Mouse (Mus musculus) liver, adult 2 months (tissue): Measurements from ENCODE around the gene Musk. TPM values are rescaled to one million over a fixed set of nuclear protein-coding genes. Genes with fewer than 3 reads are reported as not detected.

Experiments
- DNase-seq: peaks from one replicate; pipeline ENCODE4 v3.0.0-alpha.2; 2011; ENCODE audit warnings: low read depth, low spot score; ENCODE audit errors: extremely low read depth
- H3K27ac ChIP-seq: fragments of 200-500 bp; replicated peaks from 2 replicates; pipeline ENCODE4 v1.5.1; 2012; ENCODE audit warnings: low read depth, mild to moderate bottlenecking, control low read depth, inconsistent platforms, low read length; ENCODE audit not compliant: insufficient read depth
- H3K27me3 ChIP-seq: fragments of 200-500 bp; 2 replicates; pipeline ENCODE4 v1.6.1; 2012; ENCODE audit warnings: mild to moderate bottlenecking, moderate library complexity, low read length, inconsistent platforms; ENCODE audit not compliant: control insufficient read depth, insufficient read depth
- H3K36me3 ChIP-seq: fragments of 200-500 bp; 2 replicates; pipeline ENCODE4 v1.6.1; 2012; ENCODE audit warnings: low read length, inconsistent platforms; ENCODE audit not compliant: control insufficient read depth, insufficient read depth
- H3K4me1 ChIP-seq: fragments of 200-500 bp; 2 replicates; pipeline ENCODE4 v1.6.1; 2011; ENCODE audit warnings: low read length; ENCODE audit not compliant: control insufficient read depth, insufficient read depth
- H3K4me3 ChIP-seq: fragments of 200-500 bp; 2 replicates; pipeline ENCODE4 v1.5.1; 2011; ENCODE audit warnings: low read depth, mild to moderate bottlenecking, control low read depth, low read length, moderate library complexity; ENCODE audit not compliant: insufficient read depth
- H3K79me2 ChIP-seq: fragments of 200-500 bp; 2 replicates; pipeline ENCODE4 v1.6.1; 2012; ENCODE audit warnings: inconsistent platforms, mild to moderate bottlenecking, low read length, moderate library complexity; ENCODE audit not compliant: control insufficient read depth, insufficient read depth
- H3K9ac ChIP-seq: fragments of 200-500 bp; 2 replicates; pipeline ENCODE4 v1.6.1; 2012; ENCODE audit warnings: low read depth, mild to moderate bottlenecking, control low read depth, inconsistent platforms, low read length
- CTCF ChIP-seq: fragments of 200-500 bp; IDR thresholded peaks from 2 replicates; pipeline ENCODE4 v1.5.1; 2011; ENCODE audit warnings: low read depth, low read length, control low read depth
- POLR2A ChIP-seq: fragments of 200-500 bp; IDR thresholded peaks from 2 replicates; pipeline ENCODE4 v1.6.1; 2011; ENCODE audit warnings: low read length, control low read depth; ENCODE audit not compliant: insufficient read depth; ENCODE audit errors: extremely low read depth
- WGBS: fragments of 180-500 bp; shearing (Covaris S2); methylation state at CpG from one replicate; pipeline ENCODE4 v1.1.7; 2018; 5-methylcytosine and 5-hydroxymethylcytosine counted together
- polyA plus RNA-seq: library from polyadenylated mRNA; depleted of rRNA; stranded (reverse); fragments of >200 nt; gene quantifications from 2 replicates; pipeline ENCODE4 v1.2.3, GENCODE M21; 2012
- total RNA-seq: library from RNA; depleted of rRNA; stranded (reverse); fragments of >200 nt; gene quantifications from 2 replicates; pipeline ENCODE4 v1.2.3, GENCODE M21; 2014

Musk gene
- total and polyA plus RNA-seq, 2 experiments = not detected

GRCm38 (mm10) chr4:58317536-58317935 is 31.8 kb downstream of the Musk start:
- H3K27me3 ChIP-seq = no peaks in the 10 kb centered on the region
- no peaks in the 10 kb centered on the region for H3K36me3 ChIP-seq
- no peak overlapping the region for H3K27ac ChIP-seq
- no peak overlapping the region for H3K4me3 ChIP-seq
- TF ChIP-seq POLR2A (no peak), CTCF (no peak)
- WGBS = 91% methylated on average over 3 of the region's 3 CpGs
- no peaks in the 10 kb centered on the region for H3K79me2 ChIP-seq
- no peak for DNase-seq
- H3K9ac ChIP-seq = no peak overlapping the region
- H3K4me1 ChIP-seq = no peaks in the 10 kb centered on the region

DNA sequence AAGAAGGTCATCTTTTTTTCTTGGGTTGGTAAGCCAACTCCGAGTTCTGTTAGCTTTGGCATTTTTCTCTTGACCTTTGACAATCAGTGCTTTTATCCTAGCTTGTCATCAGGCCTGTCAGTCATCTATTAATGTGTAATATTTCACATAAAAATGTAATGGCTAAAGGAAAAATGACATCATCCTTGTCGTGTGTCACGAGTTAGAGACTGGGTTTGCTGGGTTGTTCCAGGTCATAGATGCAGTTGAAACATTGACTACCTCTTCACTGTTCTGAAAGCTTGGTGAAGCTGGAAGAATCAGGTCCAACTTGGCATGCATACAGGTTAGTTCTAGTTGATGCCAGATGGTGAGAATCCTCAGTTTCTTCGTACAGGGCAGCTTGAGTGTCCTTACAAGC is 34.5 kb downstream of the Musk start:
- Histone ChIP-seq H3K27ac (no peak overlapping the region), H3K36me3 (no peaks in the 10 kb centered on the region), H3K4me1 (peaks cover 3% of the 10 kb centered on the region; the same call in 1 of the 2 replicates), H3K9ac (no peak overlapping the region), H3K27me3 (no peaks in the 10 kb centered on the region), H3K79me2 (no peaks in the 10 kb centered on the region), H3K4me3 (no peak overlapping the region)
- no peak for TF ChIP-seq CTCF
- TF ChIP-seq POLR2A = no peak
- peak; percentile 53 for DNase-seq
- WGBS = 29% methylated on average over 4 of the region's 4 CpGs

GRCm38 (mm10) chr4:58326746-58327145 is 41.0 kb downstream of the Musk start:
- Histone ChIP-seq H3K36me3 (no peaks in the 10 kb centered on the region), H3K4me1 (peaks cover 3% of the 10 kb centered on the region; the same call in 1 of the 2 replicates), H3K27ac (no peak overlapping the region), H3K79me2 (no peaks in the 10 kb centered on the region), H3K9ac (no peak overlapping the region), H3K27me3 (no peaks in the 10 kb centered on the region), H3K4me3 (no peak overlapping the region)
- TF ChIP-seq POLR2A (no peak), CTCF (no peak)
- DNase-seq = no peak
- 86% methylated on average over 3 of the region's 3 CpGs for WGBS

DNA sequence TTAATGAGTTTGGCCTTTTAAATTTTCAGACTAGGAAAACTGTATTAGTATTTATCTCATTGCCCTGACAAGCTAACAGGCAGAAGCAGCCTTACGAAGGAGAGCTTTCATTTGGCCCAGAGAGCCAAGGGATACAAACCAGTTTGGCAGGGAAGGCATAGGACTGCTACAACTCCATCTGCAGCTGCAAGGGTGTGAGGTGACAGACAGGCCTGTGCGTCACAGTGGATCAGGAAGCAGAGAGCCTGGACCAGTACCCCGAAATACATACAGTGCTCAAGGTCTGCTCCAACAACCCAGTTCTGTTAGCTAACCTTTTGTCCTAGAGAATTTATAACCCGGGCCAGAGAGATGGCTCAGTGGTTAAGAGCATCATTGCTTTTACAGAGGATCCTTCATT is 42.5 kb downstream of the Musk start:
- H3K27ac ChIP-seq = no peak overlapping the region
- TF ChIP-seq POLR2A (no peak), CTCF (no peak)
- 88% methylated on average over 4 of the region's 4 CpGs for WGBS
- no peak overlapping the region for H3K9ac ChIP-seq
- H3K36me3 ChIP-seq = no peaks in the 10 kb centered on the region
- DNase-seq = no peak
- peaks cover 3% of the 10 kb centered on the region; the same call in 1 of the 2 replicates for H3K4me1 ChIP-seq
- H3K4me3 ChIP-seq = no peak overlapping the region
- H3K79me2 ChIP-seq = no peaks in the 10 kb centered on the region
- no peaks in the 10 kb centered on the region for H3K27me3 ChIP-seq

GRCm38 (mm10) chr4:58330016-58330415 is 44.3 kb downstream of the Musk start:
- WGBS = 81% methylated on average over 4 of the region's 4 CpGs
- Histone ChIP-seq H3K27ac (no peak overlapping the region), H3K4me3 (no peak overlapping the region), H3K36me3 (no peaks in the 10 kb centered on the region), H3K9ac (no peak overlapping the region), H3K79me2 (no peaks in the 10 kb centered on the region), H3K4me1 (no peaks in the 10 kb centered on the region), H3K27me3 (no peaks in the 10 kb centered on the region)
- no peak for DNase-seq
- TF ChIP-seq POLR2A = no peak
- no peak for TF ChIP-seq CTCF

GRCm38 (mm10) chr4:58330864-58331638 is 45.3 kb downstream of the Musk start:
- Histone ChIP-seq H3K9ac (no peak overlapping the region), H3K79me2 (no peaks in the 10 kb centered on the region), H3K4me1 (no peaks in the 10 kb centered on the region), H3K36me3 (no peaks in the 10 kb centered on the region), H3K27ac (no peak overlapping the region), H3K27me3 (no peaks in the 10 kb centered on the region), H3K4me3 (no peak overlapping the region)
- TF ChIP-seq CTCF (no peak), POLR2A (no peak)
- DNase-seq = peak; percentile 49
- 65% methylated on average over 10 of the region's 10 CpGs for WGBS
